Mouse (Mus musculus) C2C12 (cell line): ENCODE measurements around the gene 3830403N18Rik. TPM values are rescaled to one million over a fixed set of nuclear protein-coding genes. Genes with fewer than 3 reads are reported as not detected.
"Not testable (repeated sequence)": the region's sequence is repeated elsewhere in the genome, so short reads cannot be mapped to it uniquely, and the experiment has no call there.

Experiments used
- H3K27me3 ChIP-seq: one replicate; pipeline ENCODE4 v1.6.1; 2011; ENCODE audit not compliant: control insufficient read depth, insufficient read depth, insufficient read length
- H3K36me3 ChIP-seq: one replicate; pipeline ENCODE4 v1.6.1; 2011; ENCODE audit not compliant: control insufficient read depth, insufficient read depth
- H3K4me3 ChIP-seq: one replicate; pipeline ENCODE4 v1.5.1; 2011; ENCODE audit warnings: mild to moderate bottlenecking, control low read depth; ENCODE audit not compliant: poor library complexity, insufficient read depth, severe bottlenecking
- H3K79me2 ChIP-seq: one replicate; pipeline ENCODE4 v1.6.1; 2011; ENCODE audit not compliant: control insufficient read depth, insufficient read depth
- H3K79me3 ChIP-seq: one replicate; pipeline ENCODE4 v1.6.1; 2011; ENCODE audit warnings: low read depth, control low read depth
- H3ac ChIP-seq: one replicate; pipeline ENCODE3; 2011; ENCODE audit warnings: low read depth; ENCODE audit not compliant: control insufficient read depth, insufficient read length
- CTCF ChIP-seq: IDR thresholded peaks from one replicate; pipeline ENCODE4 v1.5.1; 2011; ENCODE audit not compliant: control insufficient read depth, insufficient read depth, insufficient read length
- FOSL1 ChIP-seq: IDR thresholded peaks from one replicate; pipeline ENCODE4 v1.8.0; 2011; ENCODE audit warnings: mild to moderate bottlenecking, low read length; ENCODE audit not compliant: poor library complexity, insufficient read depth, severe bottlenecking
- MAX ChIP-seq: IDR thresholded peaks from one replicate; pipeline ENCODE4 v1.6.1; 2011; ENCODE audit warnings: mild to moderate bottlenecking, control low read depth
- MYOD1 ChIP-seq: IDR thresholded peaks from one replicate; pipeline ENCODE4 v1.6.1; 2011; ENCODE audit warnings: low read depth; ENCODE audit not compliant: control insufficient read depth, insufficient read length
- MYOG ChIP-seq: IDR thresholded peaks from one replicate; pipeline ENCODE4 v1.6.1; 2011; ENCODE audit not compliant: control insufficient read depth, insufficient read length; ENCODE audit errors: extremely low read depth
- long read RNA-seq, 2 experiments: library from polyadenylated mRNA; unstranded; transcript quantifications; one replicate each; pipeline ENCODE4 v2.0.0; 2019 to 2020
- polyA plus RNA-seq: library from polyadenylated mRNA; unstranded; fragments of >200 nt; fragmentation: generic; extraction: Trizol; gene quantifications from one replicate; pipeline ENCODE4 v1.2.1, GENCODE M21; 2012; ENCODE audit warnings: missing spikeins

Gene 3830403N18Rik
- 20.7 TPM for polyA plus RNA-seq
- long read RNA-seq, experiment 1, transcript 3830403N18Rik-201 (8 exons, 1,022 nt), result major isoform, 41 of 112 reads
- long read RNA-seq, experiment 1, partial matches to known transcripts, result 12 of 112 reads
- long read RNA-seq, experiment 1, other reads (novel, unspliced or antisense), result 59 of 112 reads
- long read RNA-seq, experiment 2, transcript 3830403N18Rik-201 (8 exons, 1,022 nt), result major isoform, 9 of 20 reads
- long read RNA-seq, experiment 2, partial matches to known transcripts, result 0 of 20 reads
- long read RNA-seq, experiment 2, other reads (novel, unspliced or antisense), result 11 of 20 reads

DNA sequence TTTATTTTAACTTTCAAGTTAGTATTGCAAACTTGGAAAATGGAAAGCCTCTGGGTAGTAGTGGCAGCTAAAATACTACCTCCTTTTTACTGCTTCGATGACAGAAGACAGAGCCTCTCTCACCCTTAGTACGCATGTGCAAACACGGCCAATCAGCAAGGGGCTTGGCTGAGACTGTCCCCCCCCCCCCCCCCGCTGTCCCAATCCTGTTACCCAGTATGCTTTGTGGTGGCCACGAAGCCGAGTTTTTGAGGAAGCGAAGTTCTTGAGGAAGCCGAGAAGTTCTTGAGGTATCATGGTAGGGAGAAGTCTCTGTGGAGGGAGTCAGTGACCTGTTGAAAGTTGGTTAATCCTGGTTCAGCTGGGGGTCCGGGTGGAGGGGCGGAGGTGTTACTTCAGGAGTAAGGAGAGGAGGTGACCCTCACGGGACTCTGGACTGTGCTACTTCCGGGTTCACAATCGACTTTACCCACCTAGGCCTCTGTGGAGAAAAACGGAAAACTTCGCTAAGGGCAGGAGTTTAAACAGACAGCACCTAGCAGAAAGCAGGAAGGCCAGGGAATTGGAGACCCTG, at the start of gene 3830403N18Rik:
Gene 3830403N18Rik, plus strand, starts transcription at position 237 of the 574 bp plus-strand sequence.
- Histone ChIP-seq H3K79me2 (peaks cover 18% of the 10 kb centered on the region), H3K4me3 (peak within 1 kb of the TSS; percentile 28)
- not testable (repeated sequence) for H3K36me3 ChIP-seq, H3K27me3 ChIP-seq, H3K79me3 ChIP-seq, H3ac ChIP-seq

DNA sequence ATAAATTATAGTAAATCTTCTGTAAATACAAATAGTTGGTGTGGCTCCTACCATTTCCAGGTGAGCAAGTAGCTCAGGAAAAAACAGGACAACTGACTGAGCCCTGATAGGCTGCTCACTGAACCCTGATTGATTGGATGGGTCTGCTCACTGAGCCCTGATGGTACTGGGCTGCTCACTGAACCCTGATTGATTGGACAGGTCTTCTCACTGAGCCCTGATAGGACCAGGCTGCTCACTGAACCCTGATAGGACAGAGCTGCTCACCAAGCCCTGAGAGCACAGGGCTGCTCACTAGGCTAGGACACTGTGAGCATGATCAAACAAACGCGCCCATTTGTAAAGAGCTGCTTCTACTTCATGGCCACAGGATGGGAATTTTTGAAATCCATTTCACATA, 15.0 kb downstream of the 3830403N18Rik start:
- H3ac ChIP-seq, result no peak overlapping the region
- H3K79me3 ChIP-seq, result no peaks in the 10 kb centered on the region
- TF ChIP-seq MYOG (no peak), MYOD1 (no peak), CTCF (no peak), FOSL1 (no peak), MAX (no peak)
- no peaks in the 10 kb centered on the region for H3K36me3 ChIP-seq
- H3K4me3 ChIP-seq, result no peak overlapping the region
- H3K79me2 ChIP-seq, result no peaks in the 10 kb centered on the region
- H3K27me3 ChIP-seq, result no peaks in the 10 kb centered on the region

DNA sequence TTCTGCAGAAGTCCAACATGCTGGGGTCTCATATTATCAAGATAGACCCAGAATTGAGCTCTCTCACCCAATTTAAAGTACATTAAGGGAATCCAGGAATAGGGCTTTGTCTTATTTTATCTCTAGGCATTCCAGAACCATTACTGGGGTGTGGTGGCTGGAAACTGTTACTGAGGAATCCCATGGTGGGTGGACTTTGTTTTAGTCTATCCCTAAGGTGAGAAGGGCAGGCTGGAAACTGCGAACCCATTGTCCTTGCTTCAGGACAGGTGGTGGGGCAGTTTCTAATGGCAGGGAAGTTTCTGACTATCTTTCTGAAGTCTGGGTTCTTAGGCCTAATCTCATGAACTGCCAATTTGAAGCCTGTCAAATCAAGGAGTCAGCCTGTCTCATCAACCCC, 50.1 kb downstream of the 3830403N18Rik start:
- H3K79me2 ChIP-seq, H3K27me3 ChIP-seq, H3K79me3 ChIP-seq, H3ac ChIP-seq, H3K36me3 ChIP-seq, H3K4me3 ChIP-seq: not testable (repeated sequence)

Other genes starting within 250 kb of the 3830403N18Rik start
- 29.3 TPM for gene Gm773, start 76.3 kb downstream of the 3830403N18Rik start, polyA plus RNA-seq
- gene Zfp449, start 209.8 kb downstream of the 3830403N18Rik start, polyA plus RNA-seq, result 0.69 TPM
- not detected for gene Smim10l2a, start 238.0 kb downstream of the 3830403N18Rik start, polyA plus RNA-seq